Mouse (Mus musculus) CD8-positive naive resting alpha-beta T cell, adult 57 days (primary cell): ENCODE measurements around the gene Gm2696. TPM values are rescaled to one million over a fixed set of nuclear protein-coding genes. Genes with fewer than 3 reads are reported as not detected.

Experiments
- total RNA-seq: library from RNA; stranded (reverse); gene quantifications from one replicate; pipeline ENCODE4 v1.2.4, GENCODE M21; 2023

The Gm2696 gene
- total RNA-seq: not detected

DNA sequence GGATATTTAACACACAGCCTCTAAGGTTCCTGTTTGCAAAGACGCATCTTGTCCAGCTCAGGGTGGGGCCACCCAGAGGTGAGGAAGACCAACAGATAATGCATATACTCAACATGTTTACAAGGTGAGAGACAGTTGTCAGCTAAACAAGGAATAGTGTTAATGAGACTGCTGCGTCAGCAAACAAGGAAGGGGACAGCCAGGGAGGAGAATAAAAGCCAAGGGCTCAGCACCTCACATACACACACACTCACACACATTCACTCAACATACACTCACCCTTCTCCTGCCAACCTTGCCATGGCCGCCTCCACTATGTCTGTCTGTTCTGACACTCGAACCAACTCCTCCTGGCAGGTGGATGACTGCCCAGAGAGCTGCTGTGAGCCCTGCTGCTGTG lies at the start of gene Gm2696:
Gene Gm2696 (plus strand): TSS at position 301 of the 400 bp plus-strand sequence.

DNA sequence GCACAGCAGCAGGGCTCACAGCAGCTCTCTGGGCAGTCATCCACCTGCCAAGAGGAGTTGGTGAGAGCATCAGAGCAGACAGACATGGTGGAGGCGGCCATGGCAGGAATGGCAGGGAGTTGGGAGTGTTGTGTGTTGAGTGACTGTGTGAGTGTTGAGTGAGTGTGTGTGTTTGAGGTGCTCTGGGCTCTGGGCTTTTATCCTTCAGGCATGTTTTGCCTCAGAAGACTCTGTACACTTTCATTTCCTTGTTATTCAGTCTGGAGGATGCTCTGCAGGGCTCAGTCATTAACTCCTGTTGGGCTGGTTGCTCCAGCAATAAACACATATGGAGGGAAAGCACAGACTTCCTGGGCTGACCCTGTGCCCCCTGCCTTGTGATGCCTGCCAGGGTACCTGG lies 43.3 kb upstream of the Gm2696 start, which contains the start of gene Gm3238:
Gene Gm3238 (minus strand): TSS at position 101 of the 400 bp plus-strand sequence.

GRCm38 (mm10) chr10:77776844-77777243 lies 37.6 kb upstream of the Gm2696 start, which contains the start of gene Gm7138:
Gene Gm7138, minus strand, starts transcription at chr10:77776944.

DNA sequence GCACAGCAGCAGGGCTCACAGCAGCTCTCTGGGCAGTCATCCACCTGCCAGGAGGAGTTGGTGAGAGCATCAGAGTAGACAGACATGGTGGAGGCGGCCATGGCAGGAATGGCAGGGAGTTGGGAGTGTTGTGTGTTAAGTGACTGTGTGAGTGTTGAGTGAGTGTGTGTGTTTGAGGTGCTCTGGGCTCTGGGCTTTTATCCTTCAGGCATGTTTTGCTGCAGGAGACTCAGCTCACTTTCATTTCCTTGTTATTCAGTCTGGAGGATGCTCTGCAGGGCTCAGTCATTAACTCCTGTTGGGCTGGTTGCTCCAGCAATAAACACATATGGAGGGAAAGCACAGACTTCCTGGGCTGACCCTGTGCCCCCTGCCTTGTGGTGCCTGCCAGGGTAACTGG lies 32.0 kb upstream of the Gm2696 start, which contains the start of gene Gm3250:
Gene Gm3250 (minus strand): TSS at position 101 of the 400 bp plus-strand sequence.

GRCm38 (mm10) chr10:77787876-77788275 lies 26.6 kb upstream of the Gm2696 start, which contains the start of gene Gm7137:
Gene Gm7137, minus strand, starts transcription at chr10:77788200.

GRCm38 (mm10) chr10:77794976-77795375 lies 19.5 kb upstream of the Gm2696 start, which contains the start of gene Gm9639:
Gene Gm9639, minus strand, starts transcription at chr10:77795076.

DNA sequence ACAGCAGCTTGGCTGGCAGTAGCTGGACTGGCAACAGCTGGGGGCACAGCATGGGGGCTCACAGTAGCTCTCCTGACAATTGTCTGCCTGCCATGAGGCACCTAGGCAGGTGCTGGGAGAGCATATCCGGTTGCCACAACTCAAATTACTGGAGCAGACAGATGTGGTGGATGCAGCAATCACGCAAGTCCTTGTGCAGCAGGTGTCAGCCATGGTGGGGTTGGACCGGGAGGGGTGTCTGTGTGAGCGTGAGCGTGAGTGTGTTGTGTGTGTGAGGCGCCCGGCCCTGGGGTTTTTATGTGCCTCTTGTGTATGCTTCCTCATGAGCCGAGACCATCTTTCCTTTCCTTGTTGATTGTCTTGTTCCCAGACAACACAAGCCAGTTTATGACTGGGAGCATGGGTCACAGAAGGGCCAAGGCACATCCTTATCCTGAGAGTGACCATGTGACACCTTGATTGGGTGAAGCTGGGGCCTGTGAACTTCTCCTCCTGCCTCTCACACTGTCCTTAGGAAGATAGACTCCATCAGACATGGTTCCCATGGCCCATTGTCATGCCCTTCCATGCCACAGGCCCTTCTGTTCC lies 15.5 kb upstream of the Gm2696 start, which contains the start of gene Gm19668:
Gene Gm19668 (minus strand): TSS at position 213 of the 588 bp plus-strand sequence.

GRCm38 (mm10) chr10:77811743-77812142 lies 2.7 kb upstream of the Gm2696 start, which contains the start of gene Gm9507:
Gene Gm9507, minus strand, starts transcription at chr10:77811843.

DNA sequence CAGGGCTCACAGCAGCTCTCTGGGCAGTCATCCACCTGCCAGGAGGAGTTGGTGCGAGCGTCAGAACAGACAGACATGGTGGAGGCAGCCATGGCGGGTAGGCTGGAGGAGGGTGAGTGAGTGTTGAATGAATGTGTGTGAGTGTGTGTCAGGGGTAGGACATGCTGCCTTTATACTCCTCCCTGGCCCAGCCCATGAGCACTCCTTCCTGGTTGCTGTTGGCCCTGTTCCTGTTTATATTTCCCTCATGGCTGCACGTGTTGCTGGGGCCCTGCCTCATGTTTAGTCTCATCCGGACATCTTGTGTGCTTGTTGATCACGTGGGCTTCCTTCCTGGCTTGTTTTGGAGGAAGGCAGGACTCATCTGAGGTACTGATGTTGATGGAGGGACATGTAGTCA lies 12.5 kb downstream of the Gm2696 start, which contains the start of gene Krtap10-4:
Gene Krtap10-4 (minus strand): TSS at position 145 of the 400 bp plus-strand sequence.

GRCm38 (mm10) chr10:77835647-77836046 lies 21.2 kb downstream of the Gm2696 start, which contains the start of gene Krtap10-10:
Gene Krtap10-10, plus strand, starts transcription at chr10:77835947.

DNA sequence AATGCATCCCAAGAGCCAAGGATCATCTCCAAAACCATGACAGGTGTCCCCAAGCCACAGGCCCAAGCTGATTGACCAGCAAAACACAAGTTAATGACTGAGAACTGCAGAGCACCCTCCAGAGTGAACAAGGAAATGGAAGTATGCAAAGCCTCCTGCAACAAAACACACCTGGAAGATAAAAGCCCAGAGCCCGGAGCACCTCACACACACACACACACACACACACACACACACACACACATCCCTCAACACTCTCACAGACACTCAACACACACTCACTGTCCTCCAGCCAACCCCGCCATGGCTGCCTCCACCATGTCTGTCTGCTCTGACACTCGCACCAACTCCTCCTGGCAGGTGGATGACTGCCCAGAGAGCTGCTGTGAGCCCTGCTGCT lies 32.0 kb downstream of the Gm2696 start, which contains the start of gene Gm36176:
Gene Gm36176 (plus strand): TSS at position 301 of the 400 bp plus-strand sequence.

GRCm38 (mm10) chr10:77852559-77852958 lies 38.1 kb downstream of the Gm2696 start, which contains the start of gene Gm10318:
Gene Gm10318, plus strand, starts transcription at chr10:77852859.

GRCm38 (mm10) chr10:77861675-77862074 lies 47.2 kb downstream of the Gm2696 start, which contains the start of gene Gm3285:
Gene Gm3285, plus strand, starts transcription at chr10:77861975.

Other genes starting within 250 kb of the Gm2696 start
- 89.3 TPM for gene Pttg1ip, start 233.0 kb upstream of the Gm2696 start, total RNA-seq
- gene Sumo3, start 208.6 kb upstream of the Gm2696 start, total RNA-seq: 49.8 TPM
- 2.4 TPM for gene Gm49325, start 208.5 kb upstream of the Gm2696 start, total RNA-seq
- gene Ube2g2, start 192.4 kb upstream of the Gm2696 start, total RNA-seq: 41.4 TPM
- gene Tspear, start 128.1 kb upstream of the Gm2696 start, total RNA-seq: 1.2 TPM
- gene Gm19402, start 123.9 kb upstream of the Gm2696 start, total RNA-seq: not detected
- gene Gm9508, start 117.4 kb upstream of the Gm2696 start, total RNA-seq: not detected
- gene Gm10272, start 108.1 kb upstream of the Gm2696 start, total RNA-seq: not detected
- not detected for gene Gm10024, start 103.2 kb upstream of the Gm2696 start, total RNA-seq
- not detected for gene Gm10142, start 98.9 kb upstream of the Gm2696 start, total RNA-seq
- gene Krtap12-1, start 94.1 kb upstream of the Gm2696 start, total RNA-seq: not detected
- gene Gm10100, start 88.2 kb upstream of the Gm2696 start, total RNA-seq: not detected
- gene Gm18596, start 72.0 kb upstream of the Gm2696 start, total RNA-seq: not detected
- gene Gm9736, start 63.3 kb upstream of the Gm2696 start, total RNA-seq: not detected
- gene Gm3233, start 55.0 kb upstream of the Gm2696 start, total RNA-seq: not detected
- not detected for gene Gm3238, start 43.4 kb upstream of the Gm2696 start, total RNA-seq
- not detected for gene Gm7138, start 37.7 kb upstream of the Gm2696 start, total RNA-seq
- gene Gm3250, start 32.1 kb upstream of the Gm2696 start, total RNA-seq: not detected
- not detected for gene Gm7137, start 26.5 kb upstream of the Gm2696 start, total RNA-seq
- gene Gm9639, start 19.6 kb upstream of the Gm2696 start, total RNA-seq: not detected
- not detected for gene Gm19668, start 15.5 kb upstream of the Gm2696 start, total RNA-seq
- gene Gm9507, start 2.8 kb upstream of the Gm2696 start, total RNA-seq: not detected
- gene Krtap10-4, start 12.4 kb downstream of the Gm2696 start, total RNA-seq: not detected
- not detected for gene Krtap10-10, start 21.3 kb downstream of the Gm2696 start, total RNA-seq
- not detected for gene Gm36176, start 32.1 kb downstream of the Gm2696 start, total RNA-seq
- not detected for gene Gm10318, start 38.2 kb downstream of the Gm2696 start, total RNA-seq
- gene Gm3285, start 47.3 kb downstream of the Gm2696 start, total RNA-seq: not detected
- not detected for gene Lrrc3, start 87.9 kb downstream of the Gm2696 start, total RNA-seq
- 2.8 TPM for gene Trpm2, start 155.9 kb downstream of the Gm2696 start, total RNA-seq
- 10.4 TPM for gene 1810043G02Rik, start 163.8 kb downstream of the Gm2696 start, total RNA-seq
- gene Pfkl, start 195.4 kb downstream of the Gm2696 start, total RNA-seq: 64.9 TPM
- gene Dnmt3l, start 227.3 kb downstream of the Gm2696 start, total RNA-seq: not detected
- 0.61 TPM for gene Aire, start 228.9 kb downstream of the Gm2696 start, total RNA-seq